Mouse (Mus musculus) thymus, adult 2 months (tissue): ENCODE data around the gene Ggta1.

ENCODE experiments used
- CTCF ChIP-seq: fragments of 200-500 bp; IDR thresholded peaks from 2 replicates; pipeline ENCODE4 v1.5.1; 2012; ENCODE audit warnings: mild to moderate bottlenecking, control low read depth, low read length, moderate library complexity, borderline replicate concordance; ENCODE audit not compliant: control insufficient read depth, poor library complexity, insufficient read depth; ENCODE audit errors: extremely low read depth
- POLR2A ChIP-seq: fragments of 200-500 bp; IDR thresholded peaks from 2 replicates; pipeline ENCODE4 v1.6.1; 2012; ENCODE audit warnings: mild to moderate bottlenecking, low read length, control low read depth, moderate library complexity; ENCODE audit not compliant: control insufficient read depth, poor library complexity, insufficient read depth; ENCODE audit errors: extremely low read depth

- TF ChIP-seq CTCF (no peak), POLR2A (no peak)
Measured at GRCm38 (mm10) chr2:35448215-35448913, 14.7 kb downstream of the Ggta1 start.
